12 mouse cellular contexts compared by ENCODE assay signal in genomic region chr11:64842775-64843530, GRCm38 (mm10).
DNase-seq lines count a peak whose midpoint lies in the region; ATAC-seq lines count a peak whose summit lies in the region.
"Had no signal": no experiment of that assay in that cellular context is flagged by ENCODE, and none has a peak within 500 bp of the region (broad histone marks: within the 10 kb centered on the region; RNA-seq: fewer than 3 reads in every experiment).

No protein-coding gene starts in this region.

- H3K9ac ChIP-seq in limb, embryonic 12.5 days (replicated peaks): no peak overlapping the region
- H3K9ac ChIP-seq in lung, embryonic 15.5 days: no peak overlapping the region
- H3K9ac ChIP-seq in midbrain, embryonic 14.5 days (replicated peaks; ENCODE audit: low read length): no peak overlapping the region

- DNase-seq in c-Kit-positive CD71-positive TER-119-positive erythroid progenitor cells, embryonic 14.5 days (ENCODE audit: low spot score): peak; percentile 32
- peak; percentile 28 for DNase-seq in embryo, embryonic 11 days
- no peak for DNase-seq in testis, postnatal 14 days (ENCODE audit: low spot score)
- DNase-seq in layer of hippocampus, adult 11-12 months (ENCODE audit: low spot score): no peak
- DNase-seq in heart, postnatal 36 days: no peak
- no peak for DNase-seq in midbrain, embryonic 14.5 days
- DNase-seq: cerebellum, postnatal 10 days; heart, adult 18-20 months; heart, postnatal 14 days had no signal

- intact Hi-C loops in heart, postnatal 36 days (cut with DNase I): no loop called here

- no peak overlapping the region for H3K4me3 ChIP-seq in limb, embryonic 12.5 days (replicated peaks)
- no peak overlapping the region for H3K4me3 ChIP-seq in lung, embryonic 15.5 days
- H3K4me3 ChIP-seq in midbrain, embryonic 14.5 days (replicated peaks; ENCODE audit: low read depth, low read length): no peak overlapping the region

- H3K9me3 ChIP-seq in limb, embryonic 12.5 days: no peaks in the 10 kb centered on the region
- no peaks in the 10 kb centered on the region for H3K9me3 ChIP-seq in lung, embryonic 15.5 days
- H3K9me3 ChIP-seq in midbrain, embryonic 14.5 days (ENCODE audit: control insufficient read depth, low read length): no peaks in the 10 kb centered on the region

- ATAC-seq in limb, embryonic 12.5 days (ENCODE audit: insufficient number of reproducible peaks, insufficient read depth, low FRiP score, low TSS enrichment, low read depth): no peak
- peak; percentile 49; the same call in 1 of the 2 replicates for ATAC-seq in lung, embryonic 15.5 days (ENCODE audit: borderline replicate concordance, extremely low read depth, low FRiP score, low TSS enrichment)
- no peak for ATAC-seq in midbrain, embryonic 14.5 days (ENCODE audit: low FRiP score, low TSS enrichment)
- ATAC-seq: CD4-positive, CD25-positive, alpha-beta regulatory T cell, adult 4 months had no signal

- WGBS in limb, embryonic 12.5 days: 50% methylated on average over 18 of the region's 18 CpGs
- WGBS in lung, embryonic 15.5 days: 15% methylated on average over 18 of the region's 18 CpGs
- 80% methylated on average over 18 of the region's 18 CpGs for WGBS in midbrain, embryonic 14.5 days

- peaks cover 11% of the 10 kb centered on the region for H3K4me1 ChIP-seq in limb, embryonic 12.5 days (replicated peaks)
- 0 out of 2 replicates have a peak, but pooled peaks cover 6% of the 10 kb centered on the region for H3K4me1 ChIP-seq in lung, embryonic 15.5 days
- H3K4me1 ChIP-seq in midbrain, embryonic 14.5 days (ENCODE audit: control insufficient read depth, insufficient read depth, low read length): no peaks in the 10 kb centered on the region

- H3K4me2 ChIP-seq in limb, embryonic 12.5 days: 0 out of 2 replicates have a peak overlapping the region, but pooled peaks have one; percentile 15
- H3K4me2 ChIP-seq in lung, embryonic 15.5 days: peak overlapping the region; percentile 37
- H3K4me2 ChIP-seq in midbrain, embryonic 14.5 days (ENCODE audit: low read length): no peak overlapping the region

- H3K27ac ChIP-seq in limb, embryonic 12.5 days: peak overlapping the region; percentile 35; the same call in 1 of the 2 replicates
- H3K27ac ChIP-seq in lung, embryonic 15.5 days: peak overlapping the region; percentile 76
- no peak overlapping the region for H3K27ac ChIP-seq in midbrain, embryonic 14.5 days (replicated peaks; ENCODE audit: low read depth, low read length)

- H3K27me3 ChIP-seq in limb, embryonic 12.5 days: peaks cover 19% of the 10 kb centered on the region
- no peaks in the 10 kb centered on the region for H3K27me3 ChIP-seq in lung, embryonic 15.5 days
- H3K27me3 ChIP-seq in midbrain, embryonic 14.5 days (ENCODE audit: control insufficient read depth, insufficient read depth, low read length): no peaks in the 10 kb centered on the region

- no peaks in the 10 kb centered on the region for H3K36me3 ChIP-seq in limb, embryonic 12.5 days
- no peaks in the 10 kb centered on the region for H3K36me3 ChIP-seq in lung, embryonic 15.5 days
- H3K36me3 ChIP-seq in midbrain, embryonic 14.5 days (ENCODE audit: control insufficient read depth, insufficient read depth, low read length): no peaks in the 10 kb centered on the region

Comparison
In these comparisons a context has a peak if more than half of its experiments do, and no peak if none do; other contexts are left out.
1. DNase-seq: peak in c-Kit-positive CD71-positive TER-119-positive erythroid progenitor cells, embryonic 14.5 days (single experiment) and embryo, embryonic 11 days (single experiment); none in testis, postnatal 14 days (single experiment), layer of hippocampus, adult 11-12 months (single experiment), heart, postnatal 36 days (0 of 2) and midbrain, embryonic 14.5 days (single experiment).